Mouse (Mus musculus): ENCODE measurements around the gene Isy1.

- TF ChIP-seq MAX (IDR thresholded peaks at IDR 0.05) (no peak), USF1 (IDR thresholded peaks at IDR 0.05; ENCODE audit: low read depth) (no peak), CTCF (IDR thresholded peaks at IDR 0.05; ENCODE audit: control insufficient read depth, insufficient read depth, insufficient read length) (no peak), CEBPB (IDR thresholded peaks at IDR 0.05; ENCODE audit: low read depth) (no peak), MYOD1 (IDR thresholded peaks at IDR 0.05; ENCODE audit: control insufficient read depth, insufficient read length, low read depth) (no peak), FOSL1 (IDR thresholded peaks at IDR 0.05; ENCODE audit: insufficient read depth, low read length, poor library complexity, severe bottlenecking) (no peak), MYOG (IDR thresholded peaks at IDR 0.05; ENCODE audit: control insufficient read depth, extremely low read depth, insufficient read length) (no peak)
Observed at GRCm38 (mm10) chr6:87780546-87781301, 57.9 kb downstream of the Isy1 start.
